Comparison of ENCODE assay signal across 8 mouse cellular contexts in genomic region chr1:182237386-182237785, GRCm38 (mm10). TPM values are rescaled to one million over a fixed set of nuclear protein-coding genes. Genes with fewer than 3 reads are reported as not detected.
DNase-seq lines count a peak whose midpoint lies in the region; ATAC-seq and TF ChIP-seq lines count a peak whose summit lies in the region.

No protein-coding gene starts in this region.

- H3K36me3 ChIP-seq in kidney, adult 2 months (ENCODE audit: control insufficient read depth, insufficient read depth, low read length) = no peaks in the 10 kb centered on the region

- 63% methylated on average over 1 of the region's 1 CpGs for WGBS in kidney, adult 2 months

- H3K27me3 ChIP-seq in kidney, adult 2 months (replicated peaks; ENCODE audit: control insufficient read depth, insufficient read depth, low read length) = no peaks in the 10 kb centered on the region

- intact Hi-C loops in gastrocnemius, postnatal 36 days (cut with DNase I) = no loop called here

- DNase-seq in kidney, postnatal 10 days = peak; percentile 27
- no peak for DNase-seq in kidney, adult 2 months
- DNase-seq in MN1 (ENCODE audit: low spot score) (peak; percentile 49), adipocyte (ENCODE audit: low spot score) (peak; percentile 81)
- peak; percentile 11 to 18 for DNase-seq in layer of hippocampus, postnatal 36 days
- DNase-seq in gastrocnemius, postnatal 36 days = no peak
- no peak for DNase-seq in gastrocnemius, postnatal 25 days

- no peak overlapping the region for H3K4me3 ChIP-seq in kidney, adult 2 months (ENCODE audit: insufficient read depth, low read depth, low read length)

- no peak for ATAC-seq in inflammation-experienced regulatory T-cells, adult 6 months

- TF ChIP-seq CTCF in kidney, adult 2 months (conservative IDR thresholded peaks at IDR 0.05; ENCODE audit: insufficient read depth, insufficient read length, low read depth, low read length) = no peak

- H3K4me1 ChIP-seq in kidney, adult 2 months (ENCODE audit: control insufficient read depth, insufficient read depth, low read length) = no peaks in the 10 kb centered on the region

- no peak overlapping the region for H3K27ac ChIP-seq in kidney, adult 2 months (ENCODE audit: insufficient read depth, low read depth, low read length)

- TF ChIP-seq POLR2A in kidney, adult 2 months (IDR thresholded peaks at IDR 0.05; ENCODE audit: low read depth, low read length) = no peak

RNA-seq across cellular contexts. Expression of gene Degs1, which starts 45.2 kb away (rescaled TPM):
- 137 and 158 TPM in 2 replicates for polyA plus RNA-seq in kidney, adult 2 months (2012; rRNA removed)
- 10 to 100 TPM; 72.5 to 82.4 TPM for total RNA-seq in layer of hippocampus, postnatal 36 days (2021)
- polyA plus RNA-seq in inflammation-experienced regulatory T-cells, adult 6 months (2017; shearing (Covaris generic)) = 100 to 1,000 TPM in 1 of 3 experiments, 10 to 100 TPM in 2; 80.0 to 164 (median 87.5) TPM
- 10 to 100 TPM; 16.1 to 19.5 TPM for total RNA-seq in gastrocnemius, postnatal 36 days (2021)
- total RNA-seq in gastrocnemius, postnatal 25 days (2021) = 10 to 100 TPM; 17.6 to 18.6 TPM

Comparison
In these comparisons a context has a peak if more than half of its experiments do, and no peak if none do; other contexts are left out.
1. DNase-seq: peak in kidney, postnatal 10 days (single experiment), MN1 (single experiment), adipocyte (single experiment) and layer of hippocampus, postnatal 36 days (2 of 2); none in kidney, adult 2 months (single experiment), gastrocnemius, postnatal 36 days (0 of 2) and gastrocnemius, postnatal 25 days (single experiment).